Mouse (Mus musculus): Measurements from ENCODE around the gene Sez6. TPM values are rescaled to one million over a fixed set of nuclear protein-coding genes. Genes with fewer than 3 reads are reported as not detected.

The Sez6 gene
- polyA plus RNA-seq, 1 experiment from 2014 or later: 0.20 TPM

DNA sequence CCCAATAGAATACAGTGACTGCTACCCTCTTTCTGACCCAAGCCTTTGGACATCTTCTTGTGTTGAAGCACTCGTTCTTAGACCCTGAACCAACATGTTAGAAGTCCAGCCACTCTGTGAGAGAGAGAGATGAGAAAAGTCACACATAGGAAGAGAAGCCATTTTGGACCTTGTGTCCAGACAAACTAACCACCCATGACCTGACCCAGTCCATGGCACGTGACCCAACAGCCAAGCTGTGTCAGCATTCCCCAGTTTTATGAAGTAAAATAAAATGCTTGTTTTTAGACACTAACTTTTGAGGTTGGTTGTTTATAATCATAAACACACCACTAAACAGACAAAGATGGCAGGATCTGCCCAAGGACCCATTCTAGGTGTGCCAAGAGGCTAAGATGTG, 35.6 kb upstream of the Sez6 start:
- H3K4me1 ChIP-seq: peaks cover 40% of the 10 kb centered on the region
- WGBS: 83% methylated on average over 2 of the region's 2 CpGs
- no peak for ATAC-seq (ENCODE audit: extremely low read depth, insufficient number of reproducible peaks, low FRiP score, low TSS enrichment)
- no peaks in the 10 kb centered on the region for H3K9me3 ChIP-seq
- peaks cover 33% of the 10 kb centered on the region for H3K27me3 ChIP-seq (replicated peaks)
- no peak overlapping the region for H3K4me3 ChIP-seq
- no peak overlapping the region for H3K27ac ChIP-seq (replicated peaks)
- no peak overlapping the region for H3K9ac ChIP-seq
- no peaks in the 10 kb centered on the region for H3K36me3 ChIP-seq
- no peak overlapping the region for H3K4me2 ChIP-seq

DNA sequence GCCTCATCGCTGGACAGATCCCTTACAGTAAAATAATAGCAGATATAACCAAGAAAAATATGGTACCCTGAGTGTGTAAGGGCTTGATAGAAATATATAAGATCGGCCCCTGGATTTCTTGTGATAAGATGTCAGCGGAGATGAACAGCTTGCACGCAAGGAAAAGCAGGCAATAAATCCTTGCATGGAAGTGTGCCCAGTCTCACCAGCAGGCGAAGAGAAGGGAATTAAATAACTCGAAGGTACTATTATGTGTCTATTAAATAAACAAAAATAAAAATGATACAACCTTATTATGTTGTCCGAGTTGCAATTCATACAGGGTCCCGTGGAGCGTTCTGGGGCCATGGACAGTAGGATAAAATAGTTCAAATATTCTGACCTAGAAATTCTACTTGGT, 34.6 kb upstream of the Sez6 start:
- no peak overlapping the region for H3K4me2 ChIP-seq
- H3K9ac ChIP-seq: no peak overlapping the region
- no peak overlapping the region for H3K4me3 ChIP-seq
- H3K27me3 ChIP-seq (replicated peaks): peaks cover 33% of the 10 kb centered on the region
- no peak for ATAC-seq (ENCODE audit: extremely low read depth, insufficient number of reproducible peaks, low FRiP score, low TSS enrichment)
- H3K4me1 ChIP-seq: peaks cover 40% of the 10 kb centered on the region
- H3K36me3 ChIP-seq: no peaks in the 10 kb centered on the region
- no peak overlapping the region for H3K27ac ChIP-seq (replicated peaks)
- no peaks in the 10 kb centered on the region for H3K9me3 ChIP-seq
- 80% methylated on average over 9 of the region's 9 CpGs for WGBS

DNA sequence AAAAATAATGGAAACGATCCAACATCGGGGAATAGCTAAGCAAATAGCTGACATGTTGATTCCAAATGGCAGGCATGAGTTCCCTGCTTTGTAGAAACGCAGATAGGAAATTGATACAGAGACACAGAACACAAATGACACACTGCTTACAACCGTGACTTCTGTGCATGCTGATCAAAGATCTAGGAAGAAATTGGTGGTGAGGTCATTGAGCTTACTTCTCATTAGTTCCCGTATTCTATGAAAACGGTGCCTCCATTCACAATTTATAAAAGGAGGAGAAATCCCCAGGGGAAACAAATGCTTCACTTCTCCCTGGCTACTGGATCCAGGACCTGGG, 34.1 kb upstream of the Sez6 start:
- WGBS: 61% methylated on average over 6 of the region's 6 CpGs
- H3K9ac ChIP-seq: peak overlapping the region; percentile 51; the same call in 1 of the 2 replicates
- H3K4me1 ChIP-seq: peaks cover 40% of the 10 kb centered on the region
- no peaks in the 10 kb centered on the region for H3K36me3 ChIP-seq
- H3K27me3 ChIP-seq (replicated peaks): peaks cover 36% of the 10 kb centered on the region
- no peak for ATAC-seq (ENCODE audit: extremely low read depth, insufficient number of reproducible peaks, low FRiP score, low TSS enrichment)
- no peaks in the 10 kb centered on the region for H3K9me3 ChIP-seq
- peak overlapping the region; percentile 26 for H3K4me3 ChIP-seq
- H3K4me2 ChIP-seq: peak overlapping the region; percentile 61
- no peak overlapping the region for H3K27ac ChIP-seq (replicated peaks)

DNA sequence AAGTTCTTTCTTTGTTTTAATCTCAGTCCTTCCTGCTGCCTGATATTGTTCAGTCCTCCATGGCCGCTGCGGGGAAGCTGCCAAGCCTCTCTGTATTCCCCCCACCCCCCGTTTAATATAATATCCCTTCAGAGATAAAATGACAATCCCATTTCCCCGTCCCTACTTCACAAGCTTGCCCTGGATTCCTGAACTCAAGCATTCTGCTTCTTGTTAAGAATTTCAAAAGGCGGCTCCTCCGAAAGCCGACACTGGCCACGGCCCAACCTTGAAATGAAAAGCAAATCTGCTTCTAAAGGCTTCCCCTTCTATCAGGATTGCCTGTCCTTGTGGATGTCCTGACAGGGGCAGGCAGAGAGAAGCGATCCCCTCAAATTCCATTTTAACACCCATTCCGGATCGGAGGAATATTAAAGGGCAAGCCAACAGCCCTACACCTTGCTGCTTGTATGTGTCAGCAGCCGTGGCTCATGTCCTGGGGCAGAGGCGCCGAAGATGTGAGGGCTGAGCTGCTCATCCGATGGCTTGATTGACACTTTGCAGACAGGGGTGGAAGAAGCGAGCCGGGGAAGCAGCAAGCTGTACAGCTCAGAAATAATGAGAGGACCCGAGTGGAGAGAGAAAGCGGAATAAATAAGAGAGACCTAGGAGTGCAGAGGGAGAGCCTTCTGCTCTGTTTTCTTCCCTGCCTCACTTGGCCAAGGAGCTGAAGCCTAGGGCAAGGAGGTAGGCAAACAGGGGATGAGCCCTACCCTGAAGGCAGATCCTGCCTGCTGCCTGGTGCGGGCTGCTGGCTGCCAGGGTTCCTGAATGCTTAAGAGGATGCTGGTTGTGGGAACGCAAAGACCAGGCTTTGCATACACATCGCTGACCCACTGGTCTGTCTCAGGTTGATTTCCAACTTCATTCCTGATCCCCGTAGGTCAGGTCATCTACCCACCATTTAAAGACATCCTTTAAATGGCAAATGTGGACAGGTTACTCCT, 33.5 kb upstream of the Sez6 start:
- Histone ChIP-seq H3K4me1 (peaks cover 42% of the 10 kb centered on the region), H3K4me2 (peak overlapping the region; percentile 61), H3K27me3 (replicated peaks) (peaks cover 40% of the 10 kb centered on the region), H3K27ac (replicated peaks) (no peak overlapping the region), H3K36me3 (no peaks in the 10 kb centered on the region), H3K9me3 (no peaks in the 10 kb centered on the region), H3K4me3 (peak overlapping the region; percentile 26), H3K9ac (peak overlapping the region; percentile 51; the same call in 1 of the 2 replicates)
- 15% methylated on average over 23 of the region's 23 CpGs for WGBS
- no peak for ATAC-seq (ENCODE audit: extremely low read depth, insufficient number of reproducible peaks, low FRiP score, low TSS enrichment)

DNA sequence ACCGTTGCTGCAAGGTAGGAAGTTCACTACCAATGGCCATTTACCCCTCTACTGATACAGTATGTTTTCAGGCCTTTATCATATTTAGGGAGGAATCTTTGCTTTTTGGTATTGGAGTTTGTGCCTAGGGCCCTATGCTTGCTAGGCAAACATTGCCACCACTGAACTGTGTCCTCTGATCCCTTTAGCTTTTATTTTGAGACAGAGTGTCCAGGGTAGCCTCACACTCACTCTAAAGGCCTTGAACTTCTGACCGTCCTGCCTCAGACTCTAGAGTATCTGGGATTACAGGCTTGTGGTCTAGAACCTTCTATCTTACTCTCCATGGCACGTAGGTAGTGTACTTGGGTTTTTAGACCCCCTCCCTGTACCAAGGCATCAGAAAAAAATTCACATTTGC, 30.4 kb upstream of the Sez6 start:
- Histone ChIP-seq H3K27me3 (replicated peaks) (peaks cover 46% of the 10 kb centered on the region), H3K36me3 (no peaks in the 10 kb centered on the region), H3K9ac (no peak overlapping the region), H3K27ac (replicated peaks) (no peak overlapping the region), H3K9me3 (no peaks in the 10 kb centered on the region), H3K4me1 (peaks cover 22% of the 10 kb centered on the region), H3K4me2 (no peak overlapping the region), H3K4me3 (no peak overlapping the region)
- ATAC-seq (ENCODE audit: extremely low read depth, insufficient number of reproducible peaks, low FRiP score, low TSS enrichment): no peak
- 79% methylated on average over 3 of the region's 3 CpGs for WGBS

DNA sequence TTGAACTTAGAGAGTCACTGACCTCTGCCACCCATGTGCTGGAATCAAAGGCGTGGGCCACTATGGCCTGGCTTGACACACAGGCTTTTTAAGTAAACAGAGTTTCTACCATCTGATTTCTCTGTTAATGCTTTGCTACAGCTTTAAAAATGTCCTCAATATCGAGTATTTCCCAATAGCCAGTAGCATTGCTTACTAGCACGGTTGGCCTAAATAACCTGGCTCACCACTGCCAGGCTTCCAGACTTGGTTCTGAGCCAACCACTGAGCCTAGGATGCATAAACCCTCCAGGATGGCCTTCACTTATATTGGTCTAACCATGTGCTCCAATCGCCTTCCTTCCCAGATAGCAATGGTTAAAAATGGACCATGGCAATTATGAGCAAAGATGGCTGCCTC, 29.9 kb upstream of the Sez6 start:
- H3K9me3 ChIP-seq: no peaks in the 10 kb centered on the region
- ATAC-seq (ENCODE audit: extremely low read depth, insufficient number of reproducible peaks, low FRiP score, low TSS enrichment): no peak
- no peak overlapping the region for H3K9ac ChIP-seq
- H3K27me3 ChIP-seq (replicated peaks): peaks cover 44% of the 10 kb centered on the region
- no peak overlapping the region for H3K4me2 ChIP-seq
- WGBS: 73% methylated on average over 4 of the region's 4 CpGs
- H3K36me3 ChIP-seq: no peaks in the 10 kb centered on the region
- H3K4me1 ChIP-seq: peaks cover 22% of the 10 kb centered on the region
- H3K27ac ChIP-seq (replicated peaks): no peak overlapping the region
- H3K4me3 ChIP-seq: no peak overlapping the region

DNA sequence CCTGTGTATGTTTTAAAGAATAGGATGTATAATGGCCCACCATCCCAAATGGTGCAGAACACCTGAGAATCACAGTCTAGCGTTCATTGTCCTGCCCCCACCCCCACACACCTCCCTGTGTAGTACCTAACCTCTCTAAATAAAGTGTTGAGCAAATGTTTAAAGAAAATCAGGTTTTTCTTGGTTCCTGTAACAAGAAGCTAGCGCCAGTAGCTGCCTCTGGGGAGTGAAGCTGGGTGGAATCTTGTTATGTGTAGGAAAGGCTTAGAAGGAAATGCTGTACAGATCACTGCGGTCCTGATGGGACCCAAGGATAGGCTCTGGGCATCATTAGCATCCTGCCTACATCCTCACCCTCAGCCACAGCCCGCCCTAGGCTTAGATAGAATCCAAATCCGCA, 29.2 kb upstream of the Sez6 start:
- Histone ChIP-seq H3K9me3 (no peaks in the 10 kb centered on the region), H3K4me3 (no peak overlapping the region), H3K4me2 (no peak overlapping the region), H3K36me3 (no peaks in the 10 kb centered on the region), H3K27ac (replicated peaks) (no peak overlapping the region), H3K4me1 (peaks cover 22% of the 10 kb centered on the region), H3K9ac (no peak overlapping the region), H3K27me3 (replicated peaks) (peaks cover 42% of the 10 kb centered on the region)
- ATAC-seq (ENCODE audit: extremely low read depth, insufficient number of reproducible peaks, low FRiP score, low TSS enrichment): no peak
- WGBS: 61% methylated on average over 5 of the region's 5 CpGs

DNA sequence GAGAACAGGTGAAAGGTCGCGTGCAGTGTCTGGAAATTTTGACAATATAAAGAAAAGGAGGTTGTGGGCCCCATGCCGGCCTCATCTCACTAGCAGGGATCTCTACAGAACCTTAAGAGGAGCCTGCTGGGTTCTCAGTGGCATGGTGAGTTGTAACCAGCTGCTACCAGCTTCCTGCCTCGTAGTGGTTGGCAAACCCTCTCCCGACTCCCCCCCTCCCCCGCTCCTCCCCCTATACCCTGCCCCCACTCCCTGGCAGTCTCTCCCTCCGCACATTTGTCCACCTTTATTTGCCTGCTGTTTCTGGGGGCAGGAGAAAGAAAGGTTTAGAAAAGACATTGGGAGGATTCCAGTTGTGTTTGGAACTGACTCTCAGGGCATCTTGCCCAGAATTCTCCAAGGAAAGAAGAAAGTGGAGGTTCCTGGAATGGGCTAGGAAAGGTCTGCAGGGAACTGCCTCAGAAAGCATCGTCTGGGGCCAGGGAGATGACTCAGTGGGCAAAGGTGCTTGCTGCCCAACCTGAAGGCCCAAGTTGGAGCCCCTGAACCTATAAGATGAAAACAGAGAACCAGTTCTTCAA, 28.7 kb upstream of the Sez6 start:
- H3K27ac ChIP-seq (replicated peaks): no peak overlapping the region
- WGBS: 51% methylated on average over 8 of the region's 8 CpGs

DNA sequence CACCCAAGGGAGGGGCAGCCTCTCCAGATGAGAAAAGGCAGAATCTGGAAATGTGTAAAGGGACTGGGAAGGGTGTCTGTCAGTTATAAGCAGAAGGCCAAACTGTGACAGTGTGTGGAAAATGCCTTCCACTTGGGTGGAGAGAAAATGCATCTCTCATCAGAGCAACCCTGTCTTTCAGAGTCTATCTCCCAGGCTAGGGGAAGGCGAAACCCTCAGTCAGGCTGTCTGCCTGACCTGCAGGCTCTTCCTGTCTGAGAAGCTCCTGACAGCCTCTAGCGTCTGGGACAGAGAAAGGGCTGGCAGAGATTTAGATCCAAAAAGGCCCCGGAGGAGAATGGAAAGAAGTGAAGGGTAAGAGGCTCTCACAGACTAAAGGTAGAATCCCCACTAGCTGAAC, 26.8 kb upstream of the Sez6 start:
- 17% methylated on average over 3 of the region's 3 CpGs for WGBS
- Histone ChIP-seq H3K27me3 (replicated peaks) (peaks cover 39% of the 10 kb centered on the region), H3K27ac (replicated peaks) (no peak overlapping the region), H3K4me3 (no peak overlapping the region), H3K9ac (no peak overlapping the region), H3K4me1 (peaks cover 17% of the 10 kb centered on the region), H3K9me3 (no peaks in the 10 kb centered on the region), H3K36me3 (no peaks in the 10 kb centered on the region), H3K4me2 (no peak overlapping the region)
- ATAC-seq (ENCODE audit: extremely low read depth, insufficient number of reproducible peaks, low FRiP score, low TSS enrichment): no peak

More for the DNA sequence above, 28.7 kb upstream of the Sez6 start:
- Histone ChIP-seq H3K36me3 (no peaks in the 10 kb centered on the region), H3K4me2 (no peak overlapping the region), H3K9me3 (no peaks in the 10 kb centered on the region), H3K9ac (no peak overlapping the region), H3K4me1 (peaks cover 20% of the 10 kb centered on the region), H3K27me3 (replicated peaks) (peaks cover 46% of the 10 kb centered on the region), H3K4me3 (no peak overlapping the region)
- no peak for ATAC-seq (ENCODE audit: extremely low read depth, insufficient number of reproducible peaks, low FRiP score, low TSS enrichment)

DNA sequence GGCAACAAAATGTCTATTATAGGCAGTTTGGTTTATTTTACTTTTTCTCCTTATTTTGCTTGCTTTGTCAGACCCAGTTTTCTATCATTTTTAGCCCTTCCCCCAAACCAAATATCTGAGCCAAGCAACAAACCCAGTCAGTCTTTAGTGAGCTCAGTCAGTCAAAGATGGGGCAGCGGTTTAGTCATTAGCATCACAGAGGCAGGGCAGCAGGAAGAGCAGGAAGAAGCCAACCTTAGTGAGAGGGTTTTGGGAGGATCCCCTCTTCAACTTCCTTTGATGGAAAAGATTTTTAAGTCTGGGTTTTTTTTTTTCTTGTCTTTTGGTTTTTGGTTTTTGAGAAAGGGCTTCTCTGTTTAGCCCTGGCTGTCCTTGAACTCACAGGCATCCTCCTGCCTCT, 25.9 kb upstream of the Sez6 start:
- H3K36me3 ChIP-seq: no peaks in the 10 kb centered on the region
- no peak overlapping the region for H3K27ac ChIP-seq (replicated peaks)
- H3K9me3 ChIP-seq: no peaks in the 10 kb centered on the region
- H3K4me1 ChIP-seq: peaks cover 17% of the 10 kb centered on the region
- H3K27me3 ChIP-seq (replicated peaks): peaks cover 42% of the 10 kb centered on the region
- 75% methylated on average over 1 of the region's 1 CpGs for WGBS
- ATAC-seq (ENCODE audit: extremely low read depth, insufficient number of reproducible peaks, low FRiP score, low TSS enrichment): no peak
- H3K4me2 ChIP-seq: no peak overlapping the region
- no peak overlapping the region for H3K4me3 ChIP-seq
- H3K9ac ChIP-seq: no peak overlapping the region

DNA sequence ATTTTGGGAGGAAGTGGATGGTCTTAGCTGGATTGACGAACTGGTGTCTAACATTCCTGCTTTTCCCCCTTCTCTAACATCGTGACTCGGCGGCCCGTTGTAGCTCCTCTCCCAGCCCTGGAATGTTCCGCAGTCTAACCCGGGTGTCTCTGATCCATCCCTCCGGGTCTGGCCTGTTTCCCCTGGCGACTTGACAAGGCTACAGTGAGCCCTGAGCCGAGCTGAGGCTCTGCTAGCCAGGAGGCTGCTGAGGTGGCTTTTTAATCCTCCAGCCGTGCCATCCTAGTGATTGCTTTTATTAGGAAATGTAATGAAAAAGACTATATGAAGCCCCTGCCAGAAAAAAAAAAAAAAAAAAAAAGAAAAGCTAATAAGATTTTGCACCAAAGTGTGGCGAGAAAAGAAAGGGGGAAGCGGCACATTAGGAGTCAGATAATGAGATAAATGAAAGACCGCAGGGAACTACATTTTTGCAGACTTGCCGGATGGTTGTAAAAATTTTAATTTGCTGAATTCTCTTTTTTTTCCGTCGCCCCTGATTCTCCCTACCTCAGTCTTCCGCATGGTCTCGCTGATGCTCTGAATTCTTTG, 24.4 kb upstream of the Sez6 start:
- H3K27ac ChIP-seq (replicated peaks): no peak overlapping the region
- H3K9me3 ChIP-seq: no peaks in the 10 kb centered on the region
- ATAC-seq (ENCODE audit: extremely low read depth, insufficient number of reproducible peaks, low FRiP score, low TSS enrichment): no peak
- peaks cover 56% of the 10 kb centered on the region for H3K27me3 ChIP-seq (replicated peaks)
- peaks cover 17% of the 10 kb centered on the region for H3K4me1 ChIP-seq
- WGBS: 24% methylated on average over 19 of the region's 19 CpGs
- H3K9ac ChIP-seq: no peak overlapping the region
- H3K36me3 ChIP-seq: no peaks in the 10 kb centered on the region
- no peak overlapping the region for H3K4me3 ChIP-seq
- peak overlapping the region; percentile 38; the same call in 1 of the 2 replicates for H3K4me2 ChIP-seq
